Mouse (Mus musculus): ENCODE measurements around the gene Adgb.

GRCm38 (mm10) chr10:10444841-10445466 is 27.2 kb downstream of the Adgb start:
- TF ChIP-seq POLR2A (IDR thresholded peaks at IDR 0.05; ENCODE audit: low read depth, low read length): no peak
- no peak for TF ChIP-seq CTCF (IDR thresholded peaks at IDR 0.05; ENCODE audit: borderline replicate concordance, insufficient read depth, low read length)
